10 mouse cellular contexts compared by ENCODE assay signal in the genomic region with DNA sequence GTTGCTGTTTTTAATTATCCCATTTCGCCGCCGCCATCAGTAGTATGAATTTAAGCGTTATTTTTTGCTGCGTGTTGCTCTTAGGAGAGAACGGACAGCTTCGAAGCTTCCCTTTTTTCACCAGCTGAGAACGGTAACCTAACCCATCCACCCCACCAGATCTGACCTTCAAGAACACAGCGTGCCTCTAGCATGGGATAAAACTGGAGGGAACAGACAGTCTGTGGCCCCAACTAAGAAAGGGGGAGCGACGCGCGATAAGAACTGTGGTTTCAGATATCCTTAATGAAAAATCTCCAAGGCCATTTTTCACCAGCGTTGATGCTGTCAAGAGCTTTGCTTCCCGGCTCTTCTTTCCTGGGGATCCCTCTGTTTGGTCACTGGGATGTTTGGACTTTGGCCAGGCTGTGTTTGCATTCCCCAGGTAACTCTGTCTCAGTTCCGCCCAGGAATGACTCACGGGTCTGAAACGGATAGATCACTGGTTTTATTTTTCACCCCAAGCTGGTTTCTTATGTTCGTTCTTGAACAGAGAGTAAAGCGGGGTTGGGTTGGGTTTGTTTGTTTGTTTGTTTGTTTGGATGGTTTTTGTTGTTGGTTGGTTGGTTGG.
DNase-seq lines count a peak whose midpoint lies in the region; ATAC-seq and TF ChIP-seq lines count a peak whose summit lies in the region.
"Had no signal": no experiment of that assay in that cellular context is flagged by ENCODE, and none has a peak within 500 bp of the region (broad histone marks: within the 10 kb centered on the region; RNA-seq: fewer than 3 reads in every experiment).

No protein-coding gene starts in this region.

- 0 out of 2 replicates have a peak, but pooled peaks cover 9% of the 10 kb centered on the region for H3K4me1 ChIP-seq in embryonic facial prominence, embryonic 12.5 days
- peaks cover 11% of the 10 kb centered on the region; the same call in 1 of the 2 replicates for H3K4me1 ChIP-seq in embryonic facial prominence, embryonic 10.5 days
- H3K4me1 ChIP-seq in lung, postnatal 0 days (ENCODE audit: insufficient read depth, low read depth, low read length), result no peaks in the 10 kb centered on the region
- H3K4me1 ChIP-seq: midbrain, embryonic 12.5 days had no signal

- no peak for ATAC-seq in embryonic facial prominence, embryonic 12.5 days (ENCODE audit: insufficient number of reproducible peaks, insufficient read depth, low FRiP score, low TSS enrichment)
- ATAC-seq in lung, postnatal 0 days, result no peak

- H3K27me3 ChIP-seq in embryonic facial prominence, embryonic 12.5 days, result no peaks in the 10 kb centered on the region
- no peaks in the 10 kb centered on the region for H3K27me3 ChIP-seq in embryonic facial prominence, embryonic 10.5 days (replicated peaks; ENCODE audit: low read depth, poor library complexity, severe bottlenecking)
- H3K27me3 ChIP-seq in lung, postnatal 0 days (replicated peaks; ENCODE audit: insufficient read depth, low read length), result no peaks in the 10 kb centered on the region
- H3K27me3 ChIP-seq: midbrain, embryonic 12.5 days had no signal

- no peak for TF ChIP-seq CTCF in lung, postnatal 0 days (IDR thresholded peaks at IDR 0.05)
- no peak for TF ChIP-seq CTCF in left cerebral cortex, adult 2 months (IDR thresholded peaks at IDR 0.05)

- intact Hi-C loops in left cerebral cortex, adult 2 months (cut with DNase I), result no loop called here
- intact Hi-C loops in heart, postnatal 36 days (cut with DNase I), result no loop called here

- H3K27ac ChIP-seq in embryonic facial prominence, embryonic 12.5 days, result 0 out of 2 replicates have a peak overlapping the region, but pooled peaks have one; percentile 11
- no peak overlapping the region for H3K27ac ChIP-seq in embryonic facial prominence, embryonic 10.5 days (replicated peaks)
- no peak overlapping the region for H3K27ac ChIP-seq in lung, postnatal 0 days (ENCODE audit: low read length)
- H3K27ac ChIP-seq in left cerebral cortex, adult 2 months, result no peak overlapping the region
- H3K27ac ChIP-seq: midbrain, embryonic 12.5 days had no signal

- H3K36me3 ChIP-seq in embryonic facial prominence, embryonic 12.5 days, result no peaks in the 10 kb centered on the region
- H3K36me3 ChIP-seq in embryonic facial prominence, embryonic 10.5 days (replicated peaks), result no peaks in the 10 kb centered on the region
- no peaks in the 10 kb centered on the region for H3K36me3 ChIP-seq in lung, postnatal 0 days (ENCODE audit: insufficient read depth, low read length)
- H3K36me3 ChIP-seq: midbrain, embryonic 12.5 days had no signal

- H3K9me3 ChIP-seq in embryonic facial prominence, embryonic 12.5 days, result no peaks in the 10 kb centered on the region
- H3K9me3 ChIP-seq in embryonic facial prominence, embryonic 10.5 days, result peaks cover 5% of the 10 kb centered on the region; the same call in 1 of the 2 replicates
- H3K9me3 ChIP-seq in lung, postnatal 0 days (ENCODE audit: low read length), result no peaks in the 10 kb centered on the region
- H3K9me3 ChIP-seq: midbrain, embryonic 12.5 days had no signal

- no peak overlapping the region for H3K4me3 ChIP-seq in embryonic facial prominence, embryonic 12.5 days
- no peak overlapping the region for H3K4me3 ChIP-seq in embryonic facial prominence, embryonic 10.5 days
- H3K4me3 ChIP-seq in lung, postnatal 0 days (ENCODE audit: low read depth, low read length), result no peak overlapping the region
- no peak overlapping the region for H3K4me3 ChIP-seq in left cerebral cortex, adult 2 months
- H3K4me3 ChIP-seq: midbrain, embryonic 12.5 days had no signal

- no peak for TF ChIP-seq EP300 in lung, postnatal 0 days (IDR thresholded peaks at IDR 0.05)

- 68% methylated on average over 20 of the region's 20 CpGs for WGBS in embryonic facial prominence, embryonic 12.5 days
- 84% methylated on average over 20 of the region's 20 CpGs for WGBS in embryonic facial prominence, embryonic 10.5 days
- WGBS in lung, postnatal 0 days, result 46% methylated on average over 20 of the region's 20 CpGs

- DNase-seq in embryonic facial prominence, embryonic 10.5 days (ENCODE audit: low spot score), result no peak
- DNase-seq in embryo, embryonic 11 days, result peak; percentile 42
- peak; percentile 63 for DNase-seq in kidney, postnatal 10 days
- DNase-seq in lung, postnatal 0 days (ENCODE audit: low spot score), result peak; percentile 27
- no peak for DNase-seq in left cerebral cortex, adult 2 months (ENCODE audit: extremely low spot score in 1 of 2, low spot score in 2 of 2)
- DNase-seq in cerebellum, adult 11 months, result no peak
- DNase-seq in heart, postnatal 36 days, result no peak
- DNase-seq: cerebellum, adult 8-10 months had no signal

- no peak overlapping the region for H3K9ac ChIP-seq in embryonic facial prominence, embryonic 12.5 days
- H3K9ac ChIP-seq in lung, postnatal 0 days (replicated peaks; ENCODE audit: low read depth), result no peak overlapping the region
- H3K9ac ChIP-seq: midbrain, embryonic 12.5 days had no signal

- no peak overlapping the region for H3K4me2 ChIP-seq in embryonic facial prominence, embryonic 12.5 days (replicated peaks)
- H3K4me2 ChIP-seq in lung, postnatal 0 days (replicated peaks; ENCODE audit: low read depth, low read length), result peak overlapping the region; percentile 38; the same call in 1 of the 2 replicates
- H3K4me2 ChIP-seq: midbrain, embryonic 12.5 days had no signal

Comparison
In these comparisons a context has a peak if more than half of its experiments do, and no peak if none do; other contexts are left out.
1. DNase-seq: peak in embryo, embryonic 11 days (single experiment), kidney, postnatal 10 days (single experiment) and lung, postnatal 0 days (single experiment); none in embryonic facial prominence, embryonic 10.5 days (single experiment), left cerebral cortex, adult 2 months (0 of 2), cerebellum, adult 11 months (single experiment) and heart, postnatal 36 days (0 of 2).